ENCODE assay signal across 22 mouse cellular contexts in genomic region chr17:25723470-25723869, GRCm38 (mm10). TPM values are rescaled to one million over a fixed set of nuclear protein-coding genes. Genes with fewer than 3 reads are reported as not detected.
"Had no signal": no experiment of that assay in that cellular context is flagged by ENCODE, and none has a peak within 500 bp of the region (broad histone marks: within the 10 kb centered on the region; RNA-seq: fewer than 3 reads in every experiment).

No protein-coding gene starts in this region.

- H3K27ac ChIP-seq: kidney, postnatal 0 days; layer of hippocampus, adult 2 months; limb, embryonic 15.5 days; liver, embryonic 14.5 days; macrophage; midbrain, embryonic 12.5 days; neural tube, embryonic 13.5 days had no signal

- H3K9ac ChIP-seq: limb, embryonic 15.5 days; liver, embryonic 14.5 days; liver, postnatal 0 days; lung, embryonic 14.5 days; midbrain, embryonic 12.5 days; neural tube, embryonic 13.5 days had no signal

- H3K9me3 ChIP-seq: limb, embryonic 15.5 days; megakaryocyte, embryonic 14.5 days; midbrain, embryonic 12.5 days; neural tube, embryonic 13.5 days had no signal

- H3K4me2 ChIP-seq: limb, embryonic 15.5 days; liver, embryonic 11.5 days; lung, embryonic 14.5 days; midbrain, embryonic 12.5 days; neural tube, embryonic 13.5 days had no signal

- ATAC-seq: liver, postnatal 0 days; lung, postnatal 0 days; midbrain, embryonic 16.5 days had no signal

- H3K4me3 ChIP-seq: layer of hippocampus, adult 2 months; limb, embryonic 15.5 days; megakaryocyte, embryonic 14.5 days; midbrain, embryonic 12.5 days; neural tube, embryonic 13.5 days had no signal

- DNase-seq: kidney, adult 18-20 months; kidney, postnatal 25 days; layer of hippocampus, adult 9-11 months; liver, postnatal 0 days; thymus, adult 18-20 months; thymus, postnatal 36 days had no signal

RNA-seq across cellular contexts. Expression of gene Gng13, which starts 6.5 kb away (rescaled TPM):
- total RNA-seq: neutrophil, adult 5-6 weeks had no signal
- polyA plus RNA-seq: liver, embryonic 14.5 days; macrophage; urinary bladder, adult 2 months had no signal

RNA-seq across cellular contexts. Expression of gene Mslnl, which starts 12.4 kb away (rescaled TPM):
- total RNA-seq: layer of hippocampus, adult 2 months; neutrophil, adult 5-6 weeks had no signal
- polyA plus RNA-seq: kidney, embryonic 14.5 days; kidney, postnatal 0 days; limb, embryonic 11.5 days; liver, embryonic 11.5 days; liver, embryonic 14.5 days; liver, postnatal 0 days; macrophage; midbrain, embryonic 12.5 days; midbrain, embryonic 16.5 days; neural tube, embryonic 13.5 days had no signal

RNA-seq across cellular contexts. Expression of gene Msln, which starts 30.7 kb away (rescaled TPM):
- polyA plus RNA-seq: macrophage had no signal
